In the genomic region with DNA sequence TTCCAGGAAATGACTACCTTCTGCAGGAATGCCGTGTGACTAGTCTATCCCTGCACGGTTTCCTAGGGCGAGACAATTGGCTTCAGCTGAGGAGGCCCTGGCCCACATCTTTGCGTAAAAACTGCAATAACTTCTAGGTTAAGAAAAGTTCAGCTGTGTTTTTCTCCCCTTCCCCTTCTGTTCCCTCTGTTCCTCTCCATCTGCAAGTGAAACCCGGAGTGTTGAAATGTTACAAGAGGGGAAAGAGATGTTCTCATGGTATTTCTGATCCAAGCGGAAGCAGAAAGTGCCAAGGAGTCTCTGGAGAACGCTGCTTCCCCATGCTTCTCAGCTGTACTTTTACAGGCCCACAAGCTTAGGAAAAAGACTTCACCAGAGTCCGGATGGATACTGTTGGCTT, we compare ENCODE assay signal across 12 mouse cellular contexts.
DNase-seq lines count a peak whose midpoint lies in the region; ATAC-seq lines count a peak whose summit lies in the region.
"Had no signal": no experiment of that assay in that cellular context is flagged by ENCODE, and none has a peak within 500 bp of the region (broad histone marks: within the 10 kb centered on the region; RNA-seq: fewer than 3 reads in every experiment).

No protein-coding gene starts in this region.

- no peaks in the 10 kb centered on the region for H3K27me3 ChIP-seq in liver, embryonic 11.5 days (replicated peaks; ENCODE audit: control insufficient read depth, insufficient read depth, low read length)
- H3K27me3 ChIP-seq in heart, embryonic 15.5 days = no peaks in the 10 kb centered on the region

- no peak overlapping the region for H3K9ac ChIP-seq in liver, embryonic 11.5 days (ENCODE audit: low read depth, low read length)
- H3K9ac ChIP-seq in heart, embryonic 15.5 days = no peak overlapping the region

- no peak overlapping the region for H3K4me2 ChIP-seq in liver, embryonic 11.5 days
- H3K4me2 ChIP-seq in heart, embryonic 15.5 days = no peak overlapping the region

- no peak overlapping the region for H3K27ac ChIP-seq in liver, embryonic 11.5 days (ENCODE audit: low read depth, low read length)
- H3K27ac ChIP-seq in heart, embryonic 15.5 days = peak overlapping the region; percentile 83
- H3K27ac ChIP-seq: macrophage had no signal

- no peaks in the 10 kb centered on the region for H3K9me3 ChIP-seq in liver, embryonic 11.5 days (ENCODE audit: control insufficient read depth, low read length)
- H3K9me3 ChIP-seq in heart, embryonic 15.5 days (replicated peaks) = no peaks in the 10 kb centered on the region

- H3K4me3 ChIP-seq in liver, embryonic 11.5 days (ENCODE audit: low read depth, low read length) = no peak overlapping the region
- no peak overlapping the region for H3K4me3 ChIP-seq in heart, embryonic 15.5 days

- DNase-seq in liver, embryonic 11.5 days (ENCODE audit: low spot score) = no peak
- DNase-seq in liver = no peak
- DNase-seq in gastrocnemius, postnatal 25 days = peak; percentile 66
- DNase-seq in lung, postnatal 10 days = peak; percentile 27
- no peak for DNase-seq in left cerebral cortex, adult 9 months (ENCODE audit: low spot score in 2 of 2)
- no peak for DNase-seq in frontal cortex, adult 2 months (ENCODE audit: extremely low spot score in 1 of 2, low spot score in 1 of 2)
- no peak for DNase-seq in frontal cortex, postnatal 14 days (ENCODE audit: low spot score in 2 of 2)
- DNase-seq: embryo, embryonic 11 days; layer of hippocampus, postnatal 36 days had no signal

- 63% methylated on average over 8 of the region's 8 CpGs for WGBS in liver, embryonic 11.5 days
- whole genome bisulfite sequencing in heart, embryonic 15.5 days = 40% methylated on average over 8 of the region's 8 CpGs

- H3K4me1 ChIP-seq in liver, embryonic 11.5 days (replicated peaks; ENCODE audit: control insufficient read depth, insufficient read depth, low read length) = no peaks in the 10 kb centered on the region
- peaks cover 36% of the 10 kb centered on the region for H3K4me1 ChIP-seq in heart, embryonic 15.5 days (replicated peaks)

- no peaks in the 10 kb centered on the region for H3K36me3 ChIP-seq in liver, embryonic 11.5 days (ENCODE audit: control insufficient read depth, insufficient read depth, low read length)
- H3K36me3 ChIP-seq in heart, embryonic 15.5 days = no peaks in the 10 kb centered on the region

- 0 out of 2 replicates have a peak, but pooled peaks have one; percentile 18 for ATAC-seq in liver, embryonic 11.5 days (replicated peaks; ENCODE audit: low FRiP score)
- ATAC-seq in heart, embryonic 15.5 days (replicated peaks; ENCODE audit: insufficient number of reproducible peaks, insufficient read depth, low FRiP score, low read depth) = peak; percentile 40; the same call in 1 of the 2 replicates
- ATAC-seq: inflammation-experienced regulatory T-cells, adult 6 months had no signal

Comparison
In these comparisons a context has a peak if more than half of its experiments do, and no peak if none do; other contexts are left out.
1. DNase-seq: peak in gastrocnemius, postnatal 25 days (single experiment) and lung, postnatal 10 days (single experiment); none in liver, embryonic 11.5 days (single experiment), liver (single experiment), left cerebral cortex, adult 9 months (0 of 2), frontal cortex, adult 2 months (0 of 2) and frontal cortex, postnatal 14 days (0 of 2).